Mouse (Mus musculus) adrenal gland, adult 2 months (tissue): ENCODE results near the gene Brd3. TPM values are rescaled to one million over a fixed set of nuclear protein-coding genes. Genes with fewer than 3 reads are reported as not detected.

Experiments
- DNase-seq: peaks from one replicate; pipeline ENCODE4 v3.0.0; 2021
- polyA plus RNA-seq: library from polyadenylated mRNA; depleted of rRNA; stranded (reverse); fragments of >200 nt; gene quantifications from 2 replicates; pipeline ENCODE4 v1.2.3, GENCODE M21; 2012
- total RNA-seq, 2 experiments: library from RNA; stranded (reverse); gene quantifications; 2 replicates each; pipeline ENCODE4 v1.2.3; 2021

Brd3 gene
- total and polyA plus RNA-seq, 3 experiments: 56.9 to 61.6 (median 59.3) TPM

DNA sequence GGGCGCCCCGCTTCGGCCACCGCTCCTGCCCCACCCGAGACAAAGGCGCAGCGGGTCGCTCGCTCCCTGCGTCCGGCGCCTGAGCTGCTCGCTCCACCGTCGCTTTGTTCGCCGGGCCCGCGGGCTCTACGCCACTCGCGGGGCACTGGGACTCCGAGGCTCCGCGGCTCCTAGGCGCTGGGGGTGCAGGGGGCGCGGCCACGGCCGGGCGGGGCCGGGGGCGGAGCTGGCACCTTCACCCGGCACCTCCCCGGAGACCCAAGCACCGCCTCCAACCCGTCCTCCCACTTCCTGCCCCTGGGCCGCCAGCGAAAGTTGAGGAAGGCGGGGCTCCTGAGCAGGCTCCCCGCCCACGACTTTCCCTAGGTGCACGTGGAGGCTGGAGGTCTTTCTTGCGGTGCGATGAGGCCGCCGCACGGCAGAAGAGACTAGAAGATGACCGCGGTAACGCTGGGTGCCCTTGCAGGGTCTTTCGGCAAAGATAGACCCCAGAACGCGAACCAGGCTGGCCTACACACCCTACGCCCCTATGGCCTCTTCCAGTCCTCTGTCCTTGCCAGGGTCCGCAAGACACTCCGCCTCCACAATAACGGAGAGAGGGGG lies 80.5 kb downstream of the Brd3 start, which contains the start of gene Vav2:
Vav2 (minus strand) TSS at position 179 of the 603 bp plus-strand sequence.
- DNase-seq: peak; percentile 98

DNA sequence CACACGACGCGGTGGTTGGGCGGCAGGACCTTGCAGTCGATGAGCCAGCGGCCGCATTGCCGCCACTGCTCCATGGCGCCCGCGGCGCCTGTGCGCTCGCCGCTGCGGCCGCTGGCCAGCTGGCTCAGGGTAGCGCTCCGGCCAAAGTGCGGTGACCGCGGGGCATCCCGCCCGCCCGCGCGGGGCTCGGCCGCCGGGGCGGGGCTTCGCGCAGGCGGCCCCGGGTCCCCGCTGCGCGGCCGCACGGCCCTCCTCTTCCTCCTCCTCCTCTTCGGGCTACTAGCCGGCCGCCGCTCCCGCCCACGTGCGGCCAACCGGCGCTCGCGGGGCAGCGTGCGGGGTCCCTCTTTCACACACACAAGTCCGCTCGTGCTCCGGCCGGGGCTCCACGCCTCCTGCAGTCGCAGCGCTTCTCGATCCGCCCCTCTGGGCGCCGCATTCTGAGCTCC lies 81.0 kb downstream of the Brd3 start:
- peak; percentile 87 for DNase-seq

DNA sequence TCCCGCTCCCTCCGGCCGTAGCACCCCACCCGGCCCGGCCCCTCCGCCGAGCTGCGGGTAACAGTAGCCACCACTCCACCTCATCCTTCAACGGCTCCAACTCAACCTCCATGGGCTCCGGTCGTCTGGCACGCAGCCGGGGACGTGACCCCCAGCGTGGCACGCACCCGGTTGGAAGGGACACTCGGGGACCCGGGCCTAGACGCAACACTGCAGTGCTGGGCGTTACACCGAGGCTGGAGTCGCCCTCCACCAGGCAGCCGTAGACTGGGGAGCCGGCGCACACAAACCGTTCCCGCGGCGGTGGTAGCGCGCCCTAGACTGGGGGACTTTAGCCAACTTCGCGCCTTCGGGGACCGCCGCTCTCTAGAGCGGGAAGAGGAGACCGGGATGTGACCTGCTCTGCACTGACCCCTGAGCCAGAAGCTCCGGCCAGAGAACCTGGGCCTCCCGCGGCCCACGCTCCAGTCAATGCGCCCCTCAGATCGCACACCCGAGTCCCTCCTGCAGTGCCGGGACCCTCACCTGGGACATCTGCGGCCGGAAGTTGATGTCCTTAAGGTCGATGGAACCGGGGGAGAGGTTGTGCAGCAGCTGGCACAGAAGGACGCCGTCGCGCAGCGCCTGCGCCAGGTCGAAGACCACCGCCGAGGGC lies 81.6 kb downstream of the Brd3 start:
- DNase-seq: peak; percentile 67

DNA sequence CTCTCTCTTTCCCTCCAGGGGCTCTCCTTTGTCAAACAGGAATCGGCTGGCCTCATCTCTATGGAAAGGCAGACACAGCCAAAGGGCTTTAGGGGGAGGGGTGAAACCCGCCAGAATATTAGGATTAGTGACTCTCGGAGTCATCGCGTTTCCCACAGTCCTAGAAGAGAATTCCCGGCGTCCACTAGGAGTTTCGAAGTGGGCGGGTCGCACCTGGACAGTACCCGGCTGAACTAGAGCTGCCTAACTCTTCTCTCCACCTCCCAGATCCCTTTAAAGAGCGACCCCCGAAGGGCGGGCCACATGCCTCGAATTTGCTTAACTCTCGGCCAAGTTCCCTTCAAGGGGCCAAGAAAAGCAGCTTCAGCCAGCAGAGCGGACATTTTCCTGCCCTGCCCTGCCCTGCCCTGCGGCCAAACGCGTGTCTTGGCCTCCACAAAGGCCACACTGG lies 82.3 kb downstream of the Brd3 start:
- peak; percentile 59 for DNase-seq

DNA sequence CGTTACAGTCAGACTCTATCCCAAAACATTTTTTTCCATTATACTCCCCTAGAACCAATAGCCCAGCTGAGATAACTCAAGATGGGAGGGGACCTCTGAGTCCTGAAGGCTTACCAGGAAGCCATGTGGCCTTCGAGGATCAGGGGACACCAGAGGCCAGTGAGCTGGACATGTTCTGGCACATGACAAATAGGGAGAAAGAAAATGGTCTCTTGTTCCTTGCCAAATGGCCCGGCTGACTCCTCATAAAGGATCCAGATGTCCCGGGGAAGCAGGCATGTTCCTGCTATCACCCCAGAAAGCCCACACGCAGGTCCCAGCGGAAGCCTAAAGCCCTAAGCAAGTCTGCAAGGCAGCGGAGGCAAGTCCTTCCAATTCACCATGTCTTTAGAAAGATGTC lies 83.9 kb downstream of the Brd3 start:
- DNase-seq: no peak

DNA sequence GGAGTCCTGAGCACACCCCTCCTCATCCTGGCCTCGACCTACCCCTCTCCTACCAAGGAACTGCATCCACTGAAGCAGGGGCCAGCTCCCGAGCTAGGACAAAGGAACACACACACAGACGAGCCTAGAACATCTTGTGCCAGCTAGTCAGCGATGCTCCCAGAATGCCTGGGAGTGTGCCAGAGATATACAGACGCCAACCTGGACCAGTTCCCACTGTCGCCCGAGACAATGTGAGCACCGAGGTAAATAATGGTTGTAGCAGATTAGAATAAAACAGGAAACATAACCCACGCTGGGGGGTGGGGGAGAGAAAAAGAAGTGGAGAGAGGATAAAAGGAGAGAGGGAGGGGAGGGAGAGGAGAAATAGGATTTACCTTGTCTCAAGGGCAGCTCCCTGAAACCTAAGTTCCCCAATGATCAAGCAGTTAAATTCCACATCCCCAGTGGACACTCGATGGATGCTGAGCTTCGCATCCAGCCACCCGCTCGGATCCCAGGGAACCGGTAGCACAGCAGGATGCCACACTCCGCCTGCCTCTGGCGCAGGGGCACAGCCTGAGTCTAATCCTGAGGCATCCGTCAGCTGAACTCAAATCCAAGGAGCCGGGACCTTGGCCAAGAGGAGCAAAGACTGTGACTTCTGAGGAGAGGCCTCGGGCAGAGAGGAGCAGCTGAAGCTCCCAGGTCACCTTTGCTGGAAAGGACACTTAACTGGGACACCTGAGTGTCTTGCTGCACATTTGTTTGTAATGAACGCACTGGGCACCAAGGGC lies 86.0 kb downstream of the Brd3 start:
- peak; percentile 41 for DNase-seq

DNA sequence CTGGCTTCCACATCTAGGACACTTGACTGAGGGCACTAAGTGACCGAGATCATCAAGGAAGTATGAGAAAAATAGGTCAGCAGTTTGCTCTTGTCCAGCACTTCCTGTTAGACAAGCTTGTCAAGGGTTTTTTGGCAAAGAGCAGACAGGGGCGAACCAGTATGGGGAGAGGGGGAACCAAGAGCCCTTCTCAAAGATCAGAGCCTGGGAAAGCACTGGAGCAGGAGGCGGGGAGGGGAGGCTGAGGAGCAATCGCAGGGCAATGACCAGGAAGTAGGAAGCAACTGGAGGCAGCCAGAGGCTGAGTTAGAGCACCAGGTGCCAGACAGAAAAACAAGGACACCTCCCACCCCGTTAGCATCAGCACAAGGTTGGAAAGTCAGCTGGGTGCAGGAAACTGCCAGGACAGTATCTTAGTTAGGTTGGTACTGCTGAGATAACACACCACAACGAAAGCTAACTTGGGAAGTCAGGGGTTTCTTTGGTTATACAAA lies 88.8 kb downstream of the Brd3 start:
- no peak for DNase-seq

DNA sequence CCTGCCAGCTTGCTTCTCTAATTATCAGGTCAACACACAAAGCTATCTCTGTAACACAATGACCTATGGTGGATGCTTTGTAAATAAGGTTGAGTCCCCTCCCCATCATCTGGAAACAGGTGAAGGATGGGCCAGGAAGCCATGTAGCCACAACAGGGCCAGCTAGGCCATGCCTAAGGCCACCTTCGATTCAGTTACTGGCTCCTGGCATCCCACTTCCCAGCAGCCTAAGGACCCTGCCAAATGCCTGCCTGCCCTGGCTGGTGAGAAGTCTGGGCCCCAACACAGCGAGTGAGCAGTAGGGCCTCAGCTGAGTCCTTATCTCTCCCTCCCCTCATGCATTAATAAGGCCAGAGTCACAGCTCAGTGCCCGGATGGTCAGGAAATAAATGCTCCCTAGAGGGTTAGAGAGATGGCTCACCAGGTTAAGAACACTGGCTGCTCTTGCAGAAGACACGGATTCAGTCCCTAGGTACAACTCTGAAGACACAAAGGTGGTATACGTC lies 89.8 kb downstream of the Brd3 start:
- DNase-seq: no peak

DNA sequence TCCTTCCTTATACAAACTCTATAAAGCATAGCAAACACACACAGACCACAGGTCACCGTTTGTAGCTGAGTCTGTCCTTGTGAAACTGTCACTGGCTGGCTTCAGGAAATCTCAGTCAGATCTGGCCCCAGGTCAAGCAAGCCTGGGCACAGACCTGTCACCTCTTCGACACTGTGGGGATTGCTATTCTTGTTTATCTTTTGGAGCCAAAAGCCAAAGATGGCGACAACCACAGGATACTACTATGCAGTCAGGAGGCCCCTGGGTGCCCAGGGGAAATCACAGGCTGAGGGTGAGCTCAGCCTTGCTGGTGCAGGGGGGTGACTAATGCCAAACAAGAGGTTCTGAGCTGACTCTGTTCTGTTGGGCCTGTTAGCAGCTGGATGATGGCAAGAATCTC lies 91.0 kb downstream of the Brd3 start:
- peak; percentile 47 for DNase-seq

DNA sequence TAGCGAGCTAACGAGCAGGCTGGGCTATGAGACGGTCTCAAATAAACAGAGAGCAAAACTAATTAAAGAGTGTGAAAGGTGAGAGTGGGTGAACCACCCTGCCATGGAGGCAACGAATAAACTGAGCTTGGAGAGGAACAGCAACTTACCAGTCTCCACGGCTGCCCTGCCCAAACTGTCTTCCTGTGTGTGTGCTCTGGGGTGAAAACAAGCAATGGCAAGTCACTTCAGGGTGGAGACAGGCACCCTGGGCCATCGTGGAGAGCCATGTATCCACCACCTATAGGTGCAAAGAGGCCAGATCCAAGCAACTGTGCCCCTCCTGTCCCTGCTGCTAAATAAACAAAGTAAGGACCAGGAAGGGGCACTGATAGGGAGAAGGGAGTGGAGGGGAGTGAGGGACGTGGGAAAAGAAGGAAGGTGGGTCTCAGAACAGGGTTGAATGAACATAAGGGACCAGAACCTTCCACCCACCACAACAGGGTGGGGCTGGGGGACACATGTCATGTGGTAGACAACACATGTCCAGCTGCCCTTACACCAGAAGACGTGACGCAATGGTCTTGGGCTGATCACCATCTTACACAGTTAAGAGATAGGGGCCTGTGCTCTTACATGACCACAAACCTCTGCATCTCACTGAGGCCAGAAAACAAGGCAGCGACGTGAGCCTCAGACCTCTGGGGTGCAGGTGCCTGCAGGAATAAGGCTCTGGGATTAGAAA lies 92.2 kb downstream of the Brd3 start:
- DNase-seq: no peak

DNA sequence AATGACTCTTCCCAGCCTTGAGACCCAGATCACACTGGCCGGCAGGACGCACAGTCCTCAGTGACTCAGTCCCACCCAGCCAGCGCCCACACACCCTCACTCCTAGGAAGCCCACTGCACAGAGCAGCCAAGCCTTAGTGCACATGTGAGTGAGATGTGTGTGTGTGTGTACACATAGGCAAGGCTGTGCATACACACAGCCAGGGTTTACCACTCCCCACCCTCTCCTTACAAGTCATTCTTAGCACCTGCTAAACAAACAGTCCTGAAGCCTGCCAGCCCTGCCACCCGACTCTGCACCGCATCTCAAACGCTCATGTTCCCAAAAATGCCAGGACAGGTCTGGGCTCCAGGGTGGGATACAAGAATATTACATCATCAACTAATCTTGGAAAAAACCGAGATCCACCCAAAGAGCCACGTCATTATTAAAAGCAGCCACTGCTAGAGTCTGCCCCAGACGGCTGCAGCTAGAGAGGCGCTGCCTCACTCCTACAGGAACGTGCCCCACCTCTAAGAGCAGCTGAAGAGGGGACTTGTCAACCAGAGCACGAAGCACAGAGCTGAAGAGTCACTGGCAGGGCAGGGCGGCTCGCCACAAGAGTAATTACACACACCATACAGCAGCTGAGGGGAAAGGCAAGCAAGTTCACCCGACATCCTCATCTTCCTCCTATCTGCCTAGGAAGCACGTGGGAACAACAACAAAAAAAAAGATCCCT lies 93.4 kb downstream of the Brd3 start:
- DNase-seq: no peak

DNA sequence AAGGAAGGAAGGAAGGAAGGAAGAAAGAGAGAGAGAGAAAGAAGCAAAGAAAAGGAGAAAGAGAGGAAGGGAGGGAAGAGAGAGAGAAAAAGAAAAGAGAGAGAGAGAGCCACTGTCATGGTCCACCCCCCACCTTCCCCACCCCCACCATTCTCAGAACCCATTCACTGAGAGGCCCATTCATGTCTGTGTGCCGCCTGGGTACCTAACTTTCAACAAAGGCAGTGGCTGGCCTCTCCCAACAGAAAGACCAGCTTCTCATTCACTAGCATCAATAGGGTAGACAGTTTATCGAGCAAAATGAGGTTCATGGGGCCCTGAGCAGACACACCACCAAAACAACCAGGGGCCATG lies 93.9 kb downstream of the Brd3 start:
- DNase-seq: no peak

DNA sequence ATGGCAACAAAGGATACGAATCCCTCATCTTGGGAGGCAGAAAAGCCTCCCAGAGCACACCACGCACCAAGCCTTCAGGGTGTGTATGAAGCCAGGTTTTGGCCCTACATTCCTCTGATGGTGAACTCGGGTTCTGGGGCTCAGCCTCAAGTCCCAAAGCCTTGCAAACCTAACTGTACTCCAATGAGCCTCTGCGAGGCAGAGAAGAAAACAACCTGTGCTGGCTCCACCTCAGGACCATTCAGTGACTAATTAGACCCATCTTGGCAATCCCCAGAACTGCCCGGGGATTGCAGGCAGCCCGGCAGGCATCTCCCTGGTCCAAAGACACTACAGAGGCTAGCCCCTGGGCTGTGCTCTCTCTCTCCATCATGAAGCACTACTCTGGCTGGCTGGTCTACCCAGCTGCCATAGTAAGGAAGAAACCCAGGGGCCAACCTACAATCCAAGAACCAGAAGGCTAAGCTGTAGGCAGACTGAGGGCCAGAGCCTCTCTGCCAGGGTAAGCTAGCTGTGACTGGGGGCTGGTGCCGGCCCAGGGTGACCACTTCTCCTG lies 95.1 kb downstream of the Brd3 start:
- DNase-seq: no peak

DNA sequence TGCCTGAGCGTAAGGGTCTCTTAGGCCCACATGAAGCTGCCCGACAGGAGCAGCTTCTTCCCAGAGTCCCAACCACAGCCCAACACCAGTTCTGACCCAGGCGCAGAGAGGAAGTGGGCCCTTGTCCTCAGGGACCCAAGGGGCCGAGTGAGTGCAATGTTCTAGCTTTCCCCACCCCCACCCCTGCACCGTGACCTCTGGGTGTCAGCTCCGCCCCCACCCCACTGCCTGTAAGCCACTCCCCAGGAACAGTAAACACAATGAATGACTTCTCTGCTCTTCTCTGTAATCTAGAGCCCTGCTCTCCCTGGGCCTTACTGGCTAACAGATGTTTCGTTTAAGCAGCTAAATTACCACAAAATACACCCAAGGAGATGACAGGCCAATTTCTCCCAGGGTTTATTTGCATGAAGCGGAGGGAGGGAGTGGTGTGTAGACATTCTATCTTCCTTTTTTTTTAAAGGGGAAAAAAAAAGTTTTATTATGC lies 95.7 kb downstream of the Brd3 start:
- DNase-seq: no peak

DNA sequence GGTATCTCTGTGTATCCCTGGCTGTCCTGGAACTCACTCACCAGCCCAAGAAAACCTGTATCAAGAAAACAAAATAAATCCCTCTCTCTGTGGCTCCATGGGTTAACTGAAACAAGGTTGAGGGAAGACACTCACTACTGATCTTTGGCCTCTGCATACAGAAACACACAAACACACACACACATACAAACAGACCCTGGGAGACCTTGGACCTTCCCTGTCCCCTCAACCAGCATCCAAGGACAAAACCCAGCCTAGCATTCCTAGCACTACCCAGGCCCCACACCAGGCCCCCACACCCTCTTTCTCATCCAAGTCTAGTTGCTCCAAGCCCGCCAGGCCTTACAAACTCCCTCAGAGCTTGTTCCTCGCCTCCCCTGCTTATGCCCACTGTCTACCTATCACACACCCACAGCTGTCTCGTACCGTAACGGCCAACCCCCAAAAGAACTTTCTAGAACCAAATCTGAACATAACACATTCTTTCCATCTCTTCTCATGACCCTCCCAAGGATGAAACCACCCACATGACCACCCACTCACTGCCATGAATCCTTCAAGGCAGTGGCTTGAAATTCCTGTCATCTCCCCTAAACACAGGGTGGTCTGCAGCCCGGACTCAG lies 96.8 kb downstream of the Brd3 start:
- no peak for DNase-seq

DNA sequence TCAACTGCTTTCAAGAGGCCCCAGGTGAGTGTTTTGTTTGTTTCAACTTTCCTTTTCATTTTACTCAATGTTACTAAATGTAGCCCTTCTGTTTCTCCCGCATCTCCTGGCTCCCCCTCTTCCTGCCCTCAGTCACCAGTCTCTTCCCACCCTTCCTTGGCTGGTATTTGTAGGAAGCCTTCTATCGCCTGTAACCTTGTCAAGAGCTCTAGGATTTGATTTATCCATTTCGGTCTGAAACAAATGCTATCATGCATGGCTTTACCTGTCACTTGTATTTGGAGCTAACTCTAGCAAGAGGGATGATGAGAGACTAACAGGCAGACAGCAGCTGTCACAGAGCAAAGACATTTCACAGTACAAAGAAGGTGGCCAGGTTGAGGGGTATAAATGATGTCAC lies 99.3 kb downstream of the Brd3 start:
- no peak for DNase-seq

DNA sequence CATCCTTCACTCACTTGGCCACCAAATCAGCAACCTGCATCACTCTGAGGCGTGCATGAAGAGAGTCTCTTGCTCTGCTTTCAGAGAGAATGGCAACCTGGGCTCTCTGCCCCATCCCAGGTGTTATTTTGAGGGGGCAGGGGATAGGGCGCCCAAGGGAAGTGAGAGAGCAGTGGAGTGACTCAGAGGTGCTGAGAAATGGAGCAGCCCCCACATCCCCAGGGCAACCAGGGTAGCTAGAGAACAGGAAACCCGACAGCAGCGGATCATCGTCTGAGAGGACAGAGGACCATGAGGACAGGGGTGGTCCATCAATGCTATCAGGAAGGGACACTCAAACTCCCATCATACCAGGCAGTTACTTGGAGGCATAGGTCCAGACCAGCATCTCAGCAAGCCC lies 100.5 kb downstream of the Brd3 start:
- no peak for DNase-seq

DNA sequence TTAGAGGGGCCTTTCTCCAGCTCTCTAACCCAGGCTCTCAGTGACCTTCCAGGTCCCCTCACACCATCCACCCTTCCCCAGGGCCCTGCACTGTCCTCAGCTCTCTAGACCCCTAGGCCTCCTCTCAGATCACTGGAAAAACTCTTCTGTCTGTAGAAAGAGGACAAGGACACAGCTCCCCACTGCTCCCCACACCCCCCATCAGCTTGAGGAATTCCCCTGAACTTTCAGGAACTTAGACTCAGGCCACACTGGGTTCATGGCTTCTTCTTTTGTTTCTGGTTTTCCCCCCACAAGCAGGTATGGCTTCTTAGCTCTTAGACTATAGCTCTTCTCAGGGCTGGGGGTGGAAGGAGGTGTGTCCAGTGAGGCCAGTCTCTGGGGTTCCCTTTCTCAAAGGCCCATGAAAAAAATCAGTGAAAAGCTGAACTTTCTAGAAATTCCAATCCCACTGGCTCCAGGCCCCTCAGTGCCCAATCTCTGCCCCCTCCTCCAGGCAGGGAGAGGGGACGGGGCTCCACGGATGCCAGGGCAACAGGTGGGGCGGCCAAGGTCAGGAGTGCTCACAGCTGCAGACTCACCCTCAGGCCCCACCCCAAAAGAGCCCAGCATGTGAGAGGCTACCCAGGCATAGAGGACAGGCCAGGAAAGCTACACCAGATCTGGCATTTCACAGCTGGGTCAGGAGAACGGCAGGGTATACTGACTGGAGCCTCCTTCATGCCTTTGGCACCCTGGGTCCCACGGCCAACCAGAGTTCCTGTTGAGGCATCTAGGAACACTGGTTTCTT lies 102.2 kb downstream of the Brd3 start:
- DNase-seq: peak; percentile 50

DNA sequence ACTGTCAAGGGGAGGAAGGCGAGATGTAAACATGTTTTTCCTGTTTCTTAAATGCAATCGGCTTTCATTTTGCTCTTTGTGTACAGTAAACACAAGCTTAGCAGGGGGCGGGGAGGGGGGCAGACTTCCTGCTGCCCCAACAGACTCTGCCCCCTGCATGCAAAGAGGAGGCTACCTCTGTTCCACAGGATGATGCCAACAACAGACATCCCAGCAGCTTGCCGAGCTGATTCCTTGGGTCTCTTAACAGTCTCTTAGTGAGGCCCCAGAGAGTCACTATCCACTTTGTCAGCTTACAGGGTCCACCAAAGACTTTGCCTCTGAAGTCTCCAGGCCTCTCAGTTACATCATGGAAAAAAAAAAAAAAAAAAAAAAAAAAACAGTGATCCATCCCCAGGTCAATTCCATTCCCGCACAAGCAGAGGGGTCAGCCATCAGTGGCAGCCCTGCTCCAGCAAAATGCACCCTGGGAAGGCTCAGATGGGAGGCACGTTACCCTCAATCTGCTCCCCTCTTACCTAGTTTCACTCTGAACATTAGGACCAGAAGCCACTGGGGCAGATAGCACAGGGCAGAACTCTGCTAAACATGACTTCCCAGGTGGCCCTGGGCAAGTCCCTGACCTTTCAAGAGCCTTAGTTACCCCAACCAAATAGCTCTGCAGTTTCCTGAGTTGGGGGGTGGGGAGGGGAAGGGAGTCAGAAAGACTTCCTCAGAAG lies 102.9 kb downstream of the Brd3 start:
- DNase-seq: peak; percentile 77
